Mouse (Mus musculus): Measurements from ENCODE around the gene Lbhd1. TPM values are rescaled to one million over a fixed set of nuclear protein-coding genes. Genes with fewer than 3 reads are reported as not detected.
"Not testable (repeated sequence)": the region's sequence is repeated elsewhere in the genome, so short reads cannot be mapped to it uniquely, and the experiment has no call there.

Lbhd1 gene
- total RNA-seq, 2 experiments from 2014 or later = 4.7 to 6.3 TPM

- peak; percentile 99 to 100 for DNase-seq
Measured at GRCm38 (mm10) chr19:8871267-8872186, 12.0 kb upstream of the Lbhd1 start, which contains the start of gene Ubxn1. Gene Ubxn1 (plus strand): TSS chr19:8871496.

GRCm38 (mm10) chr19:8872266-8872840 lies 11.2 kb upstream of the Lbhd1 start:
- DNase-seq = no peak

DNA sequence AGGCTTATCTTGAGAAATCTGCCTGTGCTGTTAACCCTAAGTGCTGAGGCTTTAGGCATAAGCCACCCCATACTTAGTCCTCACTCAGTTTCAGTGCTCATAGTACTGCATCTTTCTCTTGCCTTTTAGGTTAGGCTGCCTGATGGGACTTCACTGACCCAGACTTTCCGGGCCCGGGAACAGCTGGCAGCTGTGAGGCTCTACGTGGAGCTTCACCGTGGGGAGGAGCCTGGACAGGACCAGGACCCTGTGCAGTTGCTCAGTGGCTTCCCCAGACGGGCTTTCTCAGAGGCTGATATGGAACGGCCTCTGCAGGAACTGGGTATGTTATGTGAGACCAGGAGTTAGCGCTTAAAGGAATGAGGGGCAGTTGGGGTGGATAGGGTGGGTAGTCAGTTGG lies 8.5 kb upstream of the Lbhd1 start:
- DNase-seq = no peak

GRCm38 (mm10) chr19:8880311-8881033 lies 3.1 kb upstream of the Lbhd1 start, which contains the start of gene Uqcc3:
Gene Uqcc3 (minus strand): TSS chr19:8880923.
- DNase-seq = peak; percentile 85 to 88

- DNase-seq = no peak
Measured at GRCm38 (mm10) chr19:8881034-8881392, 2.5 kb upstream of the Lbhd1 start.

- DNase-seq = no peak
Measured at GRCm38 (mm10) chr19:8886916-8887584, 3.5 kb downstream of the Lbhd1 start.

DNA sequence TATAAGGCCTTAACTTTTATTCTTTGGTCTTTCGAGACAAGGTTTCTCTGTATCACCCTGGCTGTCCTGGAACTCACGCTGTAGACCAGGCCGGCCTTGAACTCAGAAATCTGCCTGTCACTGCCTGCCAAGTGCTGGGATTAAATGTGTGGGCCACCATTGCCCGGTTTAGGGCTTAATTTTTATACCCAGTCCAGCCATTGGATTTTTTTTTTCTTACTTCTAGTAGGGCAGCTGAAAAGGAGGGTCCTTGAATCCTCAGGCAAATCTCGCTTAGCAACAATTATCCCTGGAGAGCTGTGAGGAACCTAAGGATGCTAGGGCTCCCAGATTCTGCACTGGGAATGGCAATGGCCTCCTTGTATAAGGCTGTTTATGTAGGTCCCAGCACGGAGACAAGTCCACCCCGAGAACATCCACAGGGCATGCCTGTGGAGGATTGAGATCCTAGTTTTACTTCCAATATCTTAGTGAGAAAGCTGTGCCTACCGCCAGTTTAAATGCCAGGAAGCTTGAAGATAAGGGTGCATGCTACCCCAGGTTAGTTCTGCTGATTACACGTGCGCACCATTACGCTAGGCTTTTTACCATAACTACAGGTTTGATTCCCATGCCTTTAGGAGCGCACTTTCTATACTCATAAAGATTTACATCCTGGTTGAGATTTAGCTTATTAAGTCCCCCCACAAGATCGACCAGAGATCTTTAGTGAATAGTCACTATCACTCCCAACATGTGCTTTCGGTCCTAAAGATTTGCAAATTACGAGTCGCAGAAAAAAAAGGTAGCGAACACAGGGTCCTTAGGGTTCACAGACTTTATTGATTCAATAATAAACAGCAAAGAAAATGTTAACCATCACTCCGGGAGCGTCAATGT lies 4.3 kb downstream of the Lbhd1 start:
- DNase-seq = no peak

- peak; percentile 90 to 93 for DNase-seq
Measured at GRCm38 (mm10) chr19:8888511-8889385, 5.2 kb downstream of the Lbhd1 start, which contains the start of the genes 1810009A15Rik and Gm49416. Gene 1810009A15Rik (plus strand): TSS chr19:8888853. Gene Gm49416 (plus strand): TSS chr19:8888926.

GRCm38 (mm10) chr19:8892829-8893766 lies 9.6 kb downstream of the Lbhd1 start, which contains the start of gene Ints5:
Gene Ints5 (plus strand): TSS chr19:8893005.
- peak; percentile 87 for DNase-seq

DNA sequence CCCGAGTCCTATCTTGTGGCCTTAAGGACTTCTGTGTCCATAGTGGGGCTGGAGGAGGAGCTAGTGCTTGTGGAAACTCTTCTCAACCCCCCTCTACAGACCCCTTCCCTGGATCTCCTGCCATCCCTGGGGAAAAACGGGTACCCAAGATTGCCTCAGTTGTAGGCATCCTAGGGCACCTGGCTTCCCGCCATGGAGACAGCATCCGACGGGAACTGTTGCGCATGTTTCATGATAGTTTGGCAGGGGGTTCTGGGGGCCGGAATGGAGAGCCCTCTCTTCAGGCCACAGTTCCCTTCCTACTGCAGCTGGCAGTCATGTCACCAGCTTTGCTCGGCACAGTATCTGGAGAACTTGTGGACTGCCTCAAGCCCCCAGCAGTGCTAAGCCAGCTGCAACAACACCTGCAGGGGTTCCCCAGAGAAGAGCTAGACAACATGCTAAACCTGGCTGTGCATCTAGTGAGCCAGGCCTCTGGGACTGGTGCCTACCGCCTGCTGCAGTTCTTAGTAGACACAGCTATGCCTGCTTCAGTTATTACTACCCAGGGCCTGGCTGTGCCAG lies 11.9 kb downstream of the Lbhd1 start:
- DNase-seq = no peak

- not testable (repeated sequence) for DNase-seq
Measured at GRCm38 (mm10) chr19:8896231-8896630, 12.7 kb downstream of the Lbhd1 start.

GRCm38 (mm10) chr19:8897211-8897864 lies 13.8 kb downstream of the Lbhd1 start:
- peak in 1 of 2 experiments; percentile 37 for DNase-seq

DNA sequence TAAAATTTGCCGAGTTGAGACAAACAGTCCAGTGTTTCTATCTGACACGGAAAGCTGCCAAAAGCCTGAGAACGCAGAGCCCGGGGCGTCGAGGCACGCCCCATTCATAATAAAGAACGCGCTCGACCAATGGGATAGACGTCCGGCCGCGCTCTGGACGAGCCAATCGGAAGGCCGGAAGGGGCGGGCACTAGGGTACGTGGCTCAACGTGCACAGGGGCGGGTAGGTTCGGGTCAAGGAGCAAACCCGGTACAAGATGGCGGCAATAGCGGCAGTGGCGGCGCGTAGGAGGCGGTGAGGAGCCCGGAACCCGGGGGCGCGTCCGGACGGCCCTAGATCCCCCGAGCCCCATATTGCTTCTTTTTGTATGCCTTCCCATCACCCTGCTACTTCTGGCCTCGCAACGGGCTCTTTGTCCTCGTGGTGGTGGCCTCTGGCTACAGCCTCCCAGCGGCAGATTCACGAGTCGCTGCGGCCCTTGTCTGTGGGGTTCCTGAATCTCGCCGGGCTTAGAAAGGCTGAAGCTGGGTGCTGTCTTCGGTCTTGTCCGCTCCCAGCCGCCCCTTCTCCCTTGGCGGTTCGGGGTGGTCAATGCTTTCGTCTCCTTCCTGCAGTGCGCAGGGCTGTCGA lies 14.4 kb downstream of the Lbhd1 start, which contains the start of gene Ganab:
TSS of gene Ganab (plus strand) at position 207 of the 631 bp plus-strand sequence.
- DNase-seq = peak; percentile 94 to 96

DNA sequence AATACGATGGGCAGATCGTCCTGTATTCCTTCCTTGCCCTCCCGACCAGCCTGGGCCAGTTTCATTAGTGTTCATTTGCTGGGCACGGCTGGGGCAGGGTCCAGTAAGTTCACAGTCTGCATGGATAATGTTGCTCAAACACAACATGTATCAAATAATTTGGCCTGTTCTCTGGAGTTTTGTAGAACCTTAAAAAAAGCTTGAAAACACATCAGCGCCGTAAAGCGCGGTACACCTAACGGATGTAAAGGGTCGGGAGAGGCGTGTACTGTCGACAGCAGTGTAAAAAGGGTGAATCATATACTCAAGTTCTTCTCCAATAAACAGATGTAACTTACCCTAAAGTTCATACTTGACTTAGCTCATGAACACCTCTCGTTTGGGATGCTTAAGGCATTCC lies 15.0 kb downstream of the Lbhd1 start:
- no peak for DNase-seq

- no peak for DNase-seq
Measured at GRCm38 (mm10) chr19:8899079-8899478, 15.5 kb downstream of the Lbhd1 start.

GRCm38 (mm10) chr19:8903412-8903811 lies 19.9 kb downstream of the Lbhd1 start:
- no peak for DNase-seq

DNA sequence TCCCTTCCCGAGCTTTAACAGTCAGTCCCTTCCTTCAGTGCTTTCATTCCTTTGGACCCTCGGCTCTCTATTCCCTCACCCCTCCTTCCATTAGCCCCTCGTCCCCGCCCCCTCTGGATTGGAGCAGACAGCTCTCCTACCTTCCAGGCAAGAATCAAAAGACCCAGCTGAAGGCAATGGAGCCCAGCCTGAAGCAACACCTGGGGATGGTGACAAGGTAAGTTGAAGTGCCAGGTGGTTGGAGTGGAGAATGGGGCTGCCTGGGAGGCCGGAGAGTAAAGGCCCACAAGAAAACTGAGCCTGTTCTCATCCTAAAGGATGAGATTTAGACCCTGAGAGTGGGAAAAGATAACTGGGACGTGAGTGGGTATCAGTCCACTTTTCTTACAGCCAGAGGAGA lies 25.0 kb downstream of the Lbhd1 start:
- no peak for DNase-seq

All from layer of hippocampus, postnatal 36 days (tissue).